Mouse (Mus musculus) forebrain, embryonic 11.5 days (tissue): Measurements from ENCODE around the gene Stk32c. TPM values are rescaled to one million over a fixed set of nuclear protein-coding genes. Genes with fewer than 3 reads are reported as not detected.

ENCODE experiments used
- ATAC-seq: fragments of 200-750 bp; cut with Nextera tagmentation; replicated peaks from 2 replicates; pipeline ENCODE4 v1.8.0; 2017; ENCODE audit warnings: moderate TSS enrichment; ENCODE audit not compliant: low FRiP score
- DNase-seq: peaks from one replicate; pipeline ENCODE4 v3.0.0-alpha.2; 2017; ENCODE audit warnings: low spot score
- H3K27ac ChIP-seq: fragments of 300-500 bp; sonication (generic); 2 replicates; pipeline ENCODE4 v1.5.1; 2014; ENCODE audit warnings: low read depth, low read length
- H3K27me3 ChIP-seq: fragments of 300-500 bp; sonication (generic); 2 replicates; pipeline ENCODE4 v1.6.1; 2014; ENCODE audit warnings: mild to moderate bottlenecking, low read length, mixed read lengths; ENCODE audit not compliant: control insufficient read depth, insufficient read depth
- H3K36me3 ChIP-seq: fragments of 300-500 bp; sonication (generic); 2 replicates; pipeline ENCODE4 v1.6.1; 2014; ENCODE audit warnings: mild to moderate bottlenecking, low read length, moderate library complexity, mixed read lengths; ENCODE audit not compliant: control insufficient read depth, insufficient read depth
- H3K4me1 ChIP-seq: fragments of 300-500 bp; sonication (generic); replicated peaks from 2 replicates; pipeline ENCODE4 v1.6.1; 2014; ENCODE audit warnings: low read length, mixed read lengths; ENCODE audit not compliant: control insufficient read depth, insufficient read depth
- H3K4me2 ChIP-seq: fragments of 300-500 bp; sonication (generic); 2 replicates; pipeline ENCODE4 v1.6.1; 2014; ENCODE audit warnings: low read depth, mild to moderate bottlenecking, low read length, moderate library complexity, mixed read lengths; ENCODE audit not compliant: severe bottlenecking
- H3K4me3 ChIP-seq: fragments of 300-500 bp; sonication (generic); 2 replicates; pipeline ENCODE4 v1.5.1; 2014; ENCODE audit warnings: low read depth, low read length
- H3K9ac ChIP-seq: fragments of 300-500 bp; sonication (generic); 2 replicates; pipeline ENCODE4 v1.6.1; 2014; ENCODE audit warnings: low read length
- H3K9me3 ChIP-seq: fragments of 300-500 bp; sonication (generic); 2 replicates; pipeline ENCODE4 v1.6.1; 2016; ENCODE audit warnings: low read length, mixed read lengths; ENCODE audit not compliant: control insufficient read depth
- WGBS: fragments of 180-500 bp; shearing (Covaris S2); extraction: QIAGEN DNeasy Blood & Tissue Kit; methylation state at CpG from one replicate; pipeline ENCODE4 v1.1.7; 2014; 5-methylcytosine and 5-hydroxymethylcytosine counted together
- polyA plus RNA-seq: library from polyadenylated mRNA; unstranded; fragments of >200 nt; fragmentation: Nextera tagmentation; extraction: Ambion mirVana; gene quantifications from 2 replicates; pipeline ENCODE4 v1.2.1, GENCODE M21; 2014

The Stk32c gene
- polyA plus RNA-seq, 1 experiment from 2014 or later = 0.16 TPM

DNA sequence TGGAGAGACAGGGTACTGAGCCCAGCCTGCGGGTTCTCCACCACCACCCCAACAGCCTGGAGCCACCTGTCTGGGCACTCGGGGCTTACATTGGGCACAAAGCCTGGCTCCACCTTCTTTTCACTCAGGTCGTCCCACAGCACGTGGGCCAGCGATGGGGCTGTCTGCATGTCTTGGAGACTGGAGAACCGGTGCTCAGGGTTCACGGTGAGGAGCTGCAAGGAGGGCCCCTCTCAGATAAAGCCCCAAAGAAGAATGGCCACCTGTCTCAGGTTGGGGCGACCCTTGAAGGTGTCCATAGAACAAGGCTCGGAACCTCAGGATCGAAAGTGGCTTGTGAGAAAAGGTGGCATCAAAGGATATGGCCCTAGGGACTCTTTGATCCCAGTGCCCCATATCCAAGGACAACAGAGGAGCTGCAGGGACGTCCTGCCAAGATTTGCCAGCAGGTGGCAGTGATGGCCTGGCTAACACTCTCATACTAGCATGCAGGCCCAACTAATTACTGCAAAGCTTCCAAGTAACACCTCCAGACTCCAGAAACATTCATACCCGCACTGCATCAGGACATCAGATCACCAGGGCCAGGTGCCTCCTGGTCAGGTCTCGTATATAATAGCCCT, 93.8 kb downstream of the Stk32c start:
- no peak overlapping the region for H3K27ac ChIP-seq
- H3K4me1 ChIP-seq = no peaks in the 10 kb centered on the region
- ATAC-seq (peak; percentile 75), DNase-seq (peak; percentile 89)
- H3K4me2 ChIP-seq = no peak overlapping the region
- WGBS = 50% methylated on average over 13 of the region's 13 CpGs
- H3K9ac ChIP-seq = no peak overlapping the region
- H3K27me3 ChIP-seq = no peaks in the 10 kb centered on the region
- H3K4me3 ChIP-seq = no peak overlapping the region
- no peaks in the 10 kb centered on the region for H3K9me3 ChIP-seq
- H3K36me3 ChIP-seq = no peaks in the 10 kb centered on the region

- ATAC-seq (no peak), DNase-seq (no peak)
- H3K27ac ChIP-seq = no peak overlapping the region
- no peak overlapping the region for H3K9ac ChIP-seq
- H3K27me3 ChIP-seq = no peaks in the 10 kb centered on the region
- H3K4me2 ChIP-seq = no peak overlapping the region
- H3K4me1 ChIP-seq = no peaks in the 10 kb centered on the region
- no peak overlapping the region for H3K4me3 ChIP-seq
- no peaks in the 10 kb centered on the region for H3K36me3 ChIP-seq
- H3K9me3 ChIP-seq = no peaks in the 10 kb centered on the region
- 94% methylated on average over 9 of the region's 9 CpGs for WGBS
Measured at GRCm38 (mm10) chr7:139107908-139108650, 105.0 kb downstream of the Stk32c start.

GRCm38 (mm10) chr7:139105705-139106104, 107.4 kb downstream of the Stk32c start:
- no peak for ATAC-seq
- H3K4me1 ChIP-seq = no peaks in the 10 kb centered on the region
- no peak overlapping the region for H3K4me3 ChIP-seq
- no peaks in the 10 kb centered on the region for H3K27me3 ChIP-seq
- H3K36me3 ChIP-seq = no peaks in the 10 kb centered on the region; the same call in 1 of the 2 replicates
- H3K4me2 ChIP-seq = no peak overlapping the region
- DNase-seq = no peak
- WGBS = 85% methylated on average over 7 of the region's 7 CpGs
- no peaks in the 10 kb centered on the region for H3K9me3 ChIP-seq
- H3K9ac ChIP-seq = no peak overlapping the region
- H3K27ac ChIP-seq = no peak overlapping the region

GRCm38 (mm10) chr7:139105076-139105475, 108.0 kb downstream of the Stk32c start:
- DNase-seq = no peak
- Histone ChIP-seq H3K27ac (no peak overlapping the region), H3K27me3 (no peaks in the 10 kb centered on the region), H3K4me1 (no peaks in the 10 kb centered on the region), H3K9me3 (no peaks in the 10 kb centered on the region), H3K4me2 (no peak overlapping the region), H3K36me3 (no peaks in the 10 kb centered on the region; the same call in 1 of the 2 replicates), H3K9ac (no peak overlapping the region), H3K4me3 (no peak overlapping the region)
- ATAC-seq = no peak
- WGBS = 78% methylated on average over 5 of the region's 5 CpGs

DNA sequence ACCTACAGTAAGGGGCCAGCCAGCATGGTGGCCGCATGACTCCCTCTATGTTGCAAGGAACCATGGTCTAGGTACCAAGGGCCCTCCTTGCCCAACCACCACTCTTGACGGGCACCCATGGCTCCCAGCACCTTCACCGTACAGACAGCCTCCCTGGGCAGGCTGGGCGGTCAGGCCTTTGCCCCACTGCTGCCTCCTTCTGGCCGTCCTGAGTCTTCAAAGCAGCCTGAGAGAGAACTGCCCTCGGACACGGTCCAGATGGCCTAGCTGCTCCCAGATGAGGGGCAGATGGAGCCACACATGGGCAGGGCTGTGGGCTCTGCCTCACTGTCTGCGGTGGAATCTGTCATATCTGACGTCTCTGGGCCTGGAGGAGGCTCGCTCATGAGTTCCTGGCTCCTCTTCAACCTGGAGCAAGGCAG, 109.1 kb downstream of the Stk32c start:
- 66% methylated on average over 10 of the region's 10 CpGs for WGBS
- Histone ChIP-seq H3K36me3 (no peaks in the 10 kb centered on the region; the same call in 1 of the 2 replicates), H3K4me1 (no peaks in the 10 kb centered on the region), H3K9me3 (no peaks in the 10 kb centered on the region), H3K27me3 (no peaks in the 10 kb centered on the region), H3K27ac (no peak overlapping the region), H3K4me3 (no peak overlapping the region), H3K9ac (no peak overlapping the region), H3K4me2 (no peak overlapping the region)
- ATAC-seq (peak; percentile 40), DNase-seq (peak; percentile 65)

GRCm38 (mm10) chr7:139101826-139102225, 111.3 kb downstream of the Stk32c start:
- no peaks in the 10 kb centered on the region; the same call in 1 of the 2 replicates for H3K36me3 ChIP-seq
- H3K4me1 ChIP-seq = no peaks in the 10 kb centered on the region
- H3K27me3 ChIP-seq = no peaks in the 10 kb centered on the region
- H3K4me2 ChIP-seq = no peak overlapping the region
- WGBS = 82% methylated on average over 3 of the region's 3 CpGs
- DNase-seq (no peak), ATAC-seq (no peak)
- no peak overlapping the region for H3K4me3 ChIP-seq
- H3K27ac ChIP-seq = no peak overlapping the region
- no peak overlapping the region for H3K9ac ChIP-seq
- no peaks in the 10 kb centered on the region for H3K9me3 ChIP-seq

- Histone ChIP-seq H3K9ac (no peak overlapping the region), H3K27me3 (no peaks in the 10 kb centered on the region), H3K4me3 (no peak overlapping the region), H3K27ac (no peak overlapping the region), H3K4me1 (no peaks in the 10 kb centered on the region), H3K9me3 (no peaks in the 10 kb centered on the region), H3K4me2 (no peak overlapping the region), H3K36me3 (no peaks in the 10 kb centered on the region; the same call in 1 of the 2 replicates)
- ATAC-seq (no peak), DNase-seq (no peak)
- 81% methylated on average over 10 of the region's 10 CpGs for WGBS
Measured at GRCm38 (mm10) chr7:139101286-139101804, 111.8 kb downstream of the Stk32c start.

DNA sequence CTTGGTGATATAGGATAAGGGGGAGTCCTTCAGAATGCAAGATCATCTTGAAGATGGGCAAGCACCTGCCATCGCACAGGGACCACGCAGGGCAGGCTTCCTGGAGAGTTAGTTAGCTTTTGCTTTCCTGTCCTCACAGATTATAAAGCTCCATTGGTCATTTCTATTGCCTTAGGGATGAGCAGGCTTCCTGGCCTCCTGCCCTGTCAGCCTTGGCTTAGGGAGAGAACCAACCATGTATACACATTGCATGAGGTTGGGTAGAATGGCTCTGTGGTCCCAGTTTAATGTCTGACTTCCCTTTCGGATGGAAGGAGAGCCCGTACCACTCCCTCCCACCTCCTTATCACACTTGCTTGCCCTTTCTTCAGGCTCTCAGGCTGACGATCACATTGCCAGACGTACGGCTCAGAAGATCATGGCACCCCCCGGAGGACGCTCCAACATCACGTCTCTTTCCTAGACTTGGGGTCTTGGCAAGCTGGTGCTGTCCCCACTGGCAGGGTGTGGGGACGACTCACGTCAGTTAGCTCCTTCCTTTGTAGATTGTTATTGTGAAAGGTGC, 112.5 kb downstream of the Stk32c start:
- H3K9me3 ChIP-seq = no peaks in the 10 kb centered on the region
- DNase-seq (no peak), ATAC-seq (no peak)
- no peak overlapping the region for H3K4me2 ChIP-seq
- no peaks in the 10 kb centered on the region; the same call in 1 of the 2 replicates for H3K36me3 ChIP-seq
- H3K4me1 ChIP-seq = no peaks in the 10 kb centered on the region
- no peak overlapping the region for H3K27ac ChIP-seq
- H3K9ac ChIP-seq = no peak overlapping the region
- WGBS = 71% methylated on average over 12 of the region's 12 CpGs
- H3K4me3 ChIP-seq = no peak overlapping the region
- H3K27me3 ChIP-seq = no peaks in the 10 kb centered on the region
